Mouse (Mus musculus): ENCODE results near the gene Kctd17. TPM values are rescaled to one million over a fixed set of nuclear protein-coding genes. Genes with fewer than 3 reads are reported as not detected.

Gene Kctd17
- polyA plus RNA-seq, 1 experiment from 2014 or later, result 40.3 TPM

- ATAC-seq (ENCODE audit: insufficient number of reproducible peaks, insufficient read depth, low FRiP score, low TSS enrichment, low read depth), result no peak
- 76% methylated on average over 4 of the region's 4 CpGs for WGBS
- no peaks in the 10 kb centered on the region; the same call in 1 of the 2 replicates for H3K9me3 ChIP-seq
- no peak overlapping the region for H3K4me3 ChIP-seq (replicated peaks)
- H3K4me2 ChIP-seq, result no peak overlapping the region
- H3K27me3 ChIP-seq, result peaks cover 10% of the 10 kb centered on the region; the same call in 1 of the 2 replicates
- H3K27ac ChIP-seq, result no peak overlapping the region
- H3K36me3 ChIP-seq, result no peaks in the 10 kb centered on the region
- H3K4me1 ChIP-seq (replicated peaks), result no peaks in the 10 kb centered on the region
- H3K9ac ChIP-seq (replicated peaks), result no peak overlapping the region
These were observed 54.9 kb downstream of the Kctd17 start for GRCm38 (mm10) chr15:78483311-78483710.

- Histone ChIP-seq H3K27ac (no peak overlapping the region), H3K36me3 (no peaks in the 10 kb centered on the region), H3K4me3 (replicated peaks) (no peak overlapping the region), H3K9me3 (no peaks in the 10 kb centered on the region), H3K27me3 (peaks cover 10% of the 10 kb centered on the region; the same call in 1 of the 2 replicates), H3K4me2 (no peak overlapping the region), H3K4me1 (replicated peaks) (peaks cover 11% of the 10 kb centered on the region), H3K9ac (replicated peaks) (no peak overlapping the region)
- 100% methylated on average over 1 of the region's 1 CpGs for WGBS
- ATAC-seq (ENCODE audit: insufficient number of reproducible peaks, insufficient read depth, low FRiP score, low TSS enrichment, low read depth), result no peak
These were observed 58.2 kb downstream of the Kctd17 start for GRCm38 (mm10) chr15:78486564-78486963.

GRCm38 (mm10) chr15:78487066-78487465 lies 58.7 kb downstream of the Kctd17 start:
- Histone ChIP-seq H3K27ac (no peak overlapping the region), H3K36me3 (no peaks in the 10 kb centered on the region), H3K4me1 (replicated peaks) (peaks cover 11% of the 10 kb centered on the region), H3K27me3 (peaks cover 10% of the 10 kb centered on the region; the same call in 1 of the 2 replicates), H3K9ac (replicated peaks) (no peak overlapping the region), H3K4me3 (replicated peaks) (no peak overlapping the region), H3K9me3 (no peaks in the 10 kb centered on the region), H3K4me2 (no peak overlapping the region)
- WGBS, result 71% methylated on average over 4 of the region's 4 CpGs
- no peak for ATAC-seq (ENCODE audit: insufficient number of reproducible peaks, insufficient read depth, low FRiP score, low TSS enrichment, low read depth)

Other genes with a start within 250 kb of the Kctd17 start
- gene Pvalb, start 222.2 kb upstream of the Kctd17 start, polyA plus RNA-seq (2016; fragmentation: Nextera tagmentation; extraction: Ambion mirVana), result not detected in 2 replicates
- gene Ncf4, start 183.8 kb upstream of the Kctd17 start, polyA plus RNA-seq (2016; fragmentation: Nextera tagmentation; extraction: Ambion mirVana), result 3.8 and 5.0 TPM in 2 replicates
- 0.10 and 0.31 TPM in 2 replicates for gene Csf2rb2, start 122.8 kb upstream of the Kctd17 start, polyA plus RNA-seq (2016; fragmentation: Nextera tagmentation; extraction: Ambion mirVana)
- 0.64 and 1.2 TPM in 2 replicates for gene Csf2rb, start 102.8 kb upstream of the Kctd17 start, polyA plus RNA-seq (2016; fragmentation: Nextera tagmentation; extraction: Ambion mirVana)
- gene Tex33, start 32.7 kb upstream of the Kctd17 start, polyA plus RNA-seq (2016; fragmentation: Nextera tagmentation; extraction: Ambion mirVana), result not detected in 2 replicates
- gene Tst, start 22.7 kb upstream of the Kctd17 start, polyA plus RNA-seq (2016; fragmentation: Nextera tagmentation; extraction: Ambion mirVana), result 6.3 and 6.7 TPM in 2 replicates
- gene Mpst, start 22.1 kb upstream of the Kctd17 start, polyA plus RNA-seq (2016; fragmentation: Nextera tagmentation; extraction: Ambion mirVana), result 2.1 and 3.0 TPM in 2 replicates
- gene Tmprss6, start 40.1 kb downstream of the Kctd17 start, polyA plus RNA-seq (2016; fragmentation: Nextera tagmentation; extraction: Ambion mirVana), result 0.10 TPM in 1 of 2 replicates, not detected in the other
- gene Il2rb, start 66.7 kb downstream of the Kctd17 start, polyA plus RNA-seq (2016; fragmentation: Nextera tagmentation; extraction: Ambion mirVana), result 0.05 and 0.08 TPM in 2 replicates
- gene C1qtnf6, start 102.9 kb downstream of the Kctd17 start, polyA plus RNA-seq (2016; fragmentation: Nextera tagmentation; extraction: Ambion mirVana), result 14.8 and 20.0 TPM in 2 replicates
- gene Sstr3, start 116.1 kb downstream of the Kctd17 start, polyA plus RNA-seq (2016; fragmentation: Nextera tagmentation; extraction: Ambion mirVana), result 0.05 TPM in 1 of 2 replicates, not detected in the other
- 5.1 and 6.0 TPM in 2 replicates for gene Rac2, start 144.2 kb downstream of the Kctd17 start, polyA plus RNA-seq (2016; fragmentation: Nextera tagmentation; extraction: Ambion mirVana)
- gene Cyth4, start 168.5 kb downstream of the Kctd17 start, polyA plus RNA-seq (2016; fragmentation: Nextera tagmentation; extraction: Ambion mirVana), result 5.1 TPM in 2 replicates

Data from limb, embryonic 12.5 days (tissue).